Mouse (Mus musculus): ENCODE results near the gene Zswim8. TPM values are rescaled to one million over a fixed set of nuclear protein-coding genes. Genes with fewer than 3 reads are reported as not detected.

Gene Zswim8
- polyA plus RNA-seq (2015; fragmentation: Nextera tagmentation; extraction: Ambion mirVana) = 5.3 and 6.4 TPM in 2 replicates

GRCm38 (mm10) chr14:20707201-20708190, at the start of gene Zswim8:
TSS of gene Zswim8 (plus strand) at chr14:20707552.
- peak within 1 kb of the TSS; percentile 98 for H3K9ac ChIP-seq (replicated peaks)
- ATAC-seq = peak; percentile 89
- peak within 1 kb of the TSS; percentile 97 for H3K4me2 ChIP-seq (ENCODE audit: low read depth, low read length)
- peaks cover 20% of the 10 kb centered on the region for H3K36me3 ChIP-seq (replicated peaks; ENCODE audit: insufficient read depth, low read length)
- peak; percentile 90 for DNase-seq
- peaks cover 19% of the 10 kb centered on the region for H3K4me1 ChIP-seq (ENCODE audit: insufficient read depth)
- H3K27me3 ChIP-seq (ENCODE audit: insufficient read depth, low read length) = no peaks in the 10 kb centered on the region
- WGBS (ENCODE audit: insufficient replicate concordance) = under 1% methylated on average over 74 of the region's 80 CpGs
- H3K4me3 ChIP-seq (ENCODE audit: low read depth, low read length) = peak within 1 kb of the TSS; percentile 97
- peak within 1 kb of the TSS; percentile 94 for H3K27ac ChIP-seq (ENCODE audit: low read depth)
- TF ChIP-seq EP300 (IDR thresholded peaks at IDR 0.05; ENCODE audit: low read depth) (no peak), CTCF (IDR thresholded peaks at IDR 0.05; ENCODE audit: low read depth) (no peak)
- no peaks in the 10 kb centered on the region for H3K9me3 ChIP-seq (ENCODE audit: low read length)

- H3K27ac ChIP-seq (ENCODE audit: low read depth) = no peak overlapping the region
- H3K27me3 ChIP-seq (ENCODE audit: insufficient read depth, low read length) = peaks cover 23% of the 10 kb centered on the region
- ATAC-seq (no peak), DNase-seq (no peak)
- no peaks in the 10 kb centered on the region for H3K9me3 ChIP-seq (ENCODE audit: low read length)
- H3K9ac ChIP-seq (replicated peaks) = no peak overlapping the region
- H3K4me1 ChIP-seq (ENCODE audit: insufficient read depth) = peaks cover 15% of the 10 kb centered on the region
- no peak overlapping the region for H3K4me3 ChIP-seq (ENCODE audit: low read depth, low read length)
- no peak for TF ChIP-seq EP300 (IDR thresholded peaks at IDR 0.05; ENCODE audit: low read depth)
- peak; percentile 84 for TF ChIP-seq CTCF (IDR thresholded peaks at IDR 0.05; ENCODE audit: low read depth)
- no peaks in the 10 kb centered on the region for H3K36me3 ChIP-seq (replicated peaks; ENCODE audit: insufficient read depth, low read length)
- H3K4me2 ChIP-seq (ENCODE audit: low read depth, low read length) = no peak overlapping the region
Measured at GRCm38 (mm10) chr14:20658326-20658725, 49.0 kb upstream of the Zswim8 start.

DNA sequence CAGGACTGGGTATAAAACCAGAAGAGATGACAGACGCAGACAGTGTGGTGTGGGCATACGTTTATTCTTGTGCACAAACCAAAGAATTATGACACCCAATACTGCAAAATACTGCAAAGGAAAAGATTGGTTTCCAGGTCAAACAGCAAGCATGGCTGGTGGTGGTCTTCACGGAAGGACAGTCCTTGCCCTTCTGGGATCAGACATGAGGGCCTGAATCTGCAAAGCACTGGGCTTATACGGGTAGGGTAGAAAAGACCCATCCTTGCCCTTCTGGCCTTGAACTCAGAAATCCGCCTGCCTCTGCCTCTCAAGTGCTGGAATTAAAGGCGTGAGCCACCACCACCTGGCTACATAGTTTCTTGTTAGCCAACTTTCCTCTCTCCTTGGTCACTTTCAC, 48.5 kb upstream of the Zswim8 start:
- WGBS (ENCODE audit: insufficient replicate concordance) = 77% methylated on average over 6 of the region's 6 CpGs
- Histone ChIP-seq H3K4me1 (ENCODE audit: insufficient read depth) (peaks cover 15% of the 10 kb centered on the region), H3K36me3 (replicated peaks; ENCODE audit: insufficient read depth, low read length) (no peaks in the 10 kb centered on the region), H3K4me3 (ENCODE audit: low read depth, low read length) (no peak overlapping the region), H3K27me3 (ENCODE audit: insufficient read depth, low read length) (peaks cover 27% of the 10 kb centered on the region), H3K27ac (ENCODE audit: low read depth) (no peak overlapping the region), H3K9me3 (ENCODE audit: low read length) (no peaks in the 10 kb centered on the region), H3K4me2 (ENCODE audit: low read depth, low read length) (no peak overlapping the region), H3K9ac (replicated peaks) (no peak overlapping the region)
- DNase-seq = no peak
- no peak for TF ChIP-seq EP300 (IDR thresholded peaks at IDR 0.05; ENCODE audit: low read depth)
- TF ChIP-seq CTCF (IDR thresholded peaks at IDR 0.05; ENCODE audit: low read depth) = no peak
- ATAC-seq = no peak

DNA sequence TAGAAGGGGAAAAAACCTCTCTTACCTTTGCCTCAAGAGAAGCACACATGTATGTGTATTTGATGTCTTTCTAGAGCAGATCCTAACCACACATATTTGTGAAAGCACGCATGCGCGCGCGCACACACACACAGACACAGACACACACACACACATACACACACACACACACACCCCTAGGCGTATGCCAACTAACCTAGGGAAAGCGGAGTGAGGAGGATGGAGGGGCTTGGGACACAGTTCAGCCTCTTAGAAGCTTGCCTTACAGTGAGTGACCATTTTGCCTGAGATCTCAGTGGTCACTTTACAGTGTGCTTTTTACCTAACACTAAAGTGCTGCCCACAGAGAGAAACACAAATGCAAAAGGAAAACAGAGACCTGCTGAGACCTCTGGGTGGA, 47.7 kb upstream of the Zswim8 start:
- H3K9me3 ChIP-seq (ENCODE audit: low read length) = no peaks in the 10 kb centered on the region
- no peak overlapping the region for H3K4me3 ChIP-seq (ENCODE audit: low read depth, low read length)
- H3K4me2 ChIP-seq (ENCODE audit: low read depth, low read length) = no peak overlapping the region
- peaks cover 31% of the 10 kb centered on the region for H3K27me3 ChIP-seq (ENCODE audit: insufficient read depth, low read length)
- H3K36me3 ChIP-seq (replicated peaks; ENCODE audit: insufficient read depth, low read length) = no peaks in the 10 kb centered on the region
- DNase-seq (no peak), ATAC-seq (no peak)
- no peak overlapping the region for H3K9ac ChIP-seq (replicated peaks)
- TF ChIP-seq EP300 (IDR thresholded peaks at IDR 0.05; ENCODE audit: low read depth) (no peak), CTCF (IDR thresholded peaks at IDR 0.05; ENCODE audit: low read depth) (no peak)
- WGBS (ENCODE audit: insufficient replicate concordance) = 91% methylated on average over 7 of the region's 7 CpGs
- H3K27ac ChIP-seq (ENCODE audit: low read depth) = no peak overlapping the region
- peaks cover 15% of the 10 kb centered on the region for H3K4me1 ChIP-seq (ENCODE audit: insufficient read depth)

- 3% methylated on average over 52 of the region's 52 CpGs for WGBS (ENCODE audit: insufficient replicate concordance)
- no peaks in the 10 kb centered on the region for H3K9me3 ChIP-seq (ENCODE audit: low read length)
- DNase-seq = peak; percentile 91
- peak; percentile 94 for ATAC-seq
- peaks cover 10% of the 10 kb centered on the region for H3K4me1 ChIP-seq (ENCODE audit: insufficient read depth)
- TF ChIP-seq CTCF (IDR thresholded peaks at IDR 0.05; ENCODE audit: low read depth) (peak; percentile 95), EP300 (IDR thresholded peaks at IDR 0.05; ENCODE audit: low read depth) (no peak)
- no peaks in the 10 kb centered on the region for H3K36me3 ChIP-seq (replicated peaks; ENCODE audit: insufficient read depth, low read length)
- H3K9ac ChIP-seq (replicated peaks) = peak overlapping the region; percentile 68
- peaks cover 31% of the 10 kb centered on the region for H3K27me3 ChIP-seq (ENCODE audit: insufficient read depth, low read length)
- H3K4me2 ChIP-seq (ENCODE audit: low read depth, low read length) = peak overlapping the region; percentile 98
- peak overlapping the region; percentile 72 for H3K27ac ChIP-seq (ENCODE audit: low read depth)
- H3K4me3 ChIP-seq (ENCODE audit: low read depth, low read length) = peak overlapping the region; percentile 65
Measured at GRCm38 (mm10) chr14:20660827-20661660, 46.3 kb upstream of the Zswim8 start.

Data from liver, postnatal 0 days (tissue).